Mouse (Mus musculus) heart, embryonic 16.5 days (tissue): Measurements from ENCODE around the gene Vmn1r50. TPM values are rescaled to one million over a fixed set of nuclear protein-coding genes. Genes with fewer than 3 reads are reported as not detected.
"Not testable (repeated sequence)": the region's sequence is repeated elsewhere in the genome, so short reads cannot be mapped to it uniquely, and the experiment has no call there.

ENCODE experiments used
- ATAC-seq: fragments of 200-750 bp; cut with Nextera tagmentation; replicated peaks from 2 replicates; pipeline ENCODE4 v1.8.0; 2017; ENCODE audit warnings: moderate number of reproducible peaks; ENCODE audit not compliant: insufficient read depth, low FRiP score; ENCODE audit errors: extremely low read depth
- H3K27ac ChIP-seq: fragments of 300-500 bp; sonication (generic); 2 replicates; pipeline ENCODE4 v1.5.1; 2014; ENCODE audit warnings: mild to moderate bottlenecking, low read length, control low read depth, moderate library complexity
- H3K27me3 ChIP-seq: fragments of 300-500 bp; sonication (generic); 2 replicates; pipeline ENCODE4 v1.6.1; 2014; ENCODE audit warnings: low read length, mixed read lengths; ENCODE audit not compliant: control insufficient read depth, insufficient read depth
- H3K36me3 ChIP-seq: fragments of 300-500 bp; sonication (generic); 2 replicates; pipeline ENCODE4 v1.6.1; 2014; ENCODE audit not compliant: control insufficient read depth, insufficient read depth
- H3K4me1 ChIP-seq: fragments of 300-500 bp; sonication (generic); 2 replicates; pipeline ENCODE4 v1.6.1; 2014; ENCODE audit warnings: low read length, mixed read lengths; ENCODE audit not compliant: control insufficient read depth, insufficient read depth
- H3K4me2 ChIP-seq: fragments of 300-500 bp; sonication (generic); 2 replicates; pipeline ENCODE4 v1.6.1; 2014; ENCODE audit warnings: low read depth, mild to moderate bottlenecking, control low read depth, low read length
- H3K4me3 ChIP-seq: fragments of 300-500 bp; sonication (generic); 2 replicates; pipeline ENCODE4 v1.5.1; 2014; ENCODE audit warnings: mild to moderate bottlenecking, control low read depth, low read length
- H3K9ac ChIP-seq: fragments of 300-500 bp; sonication (generic); 2 replicates; pipeline ENCODE4 v1.6.1; 2014; ENCODE audit warnings: low read length, control low read depth
- H3K9me3 ChIP-seq: fragments of 300-500 bp; sonication (generic); replicated peaks from 2 replicates; pipeline ENCODE4 v1.6.1; 2016; ENCODE audit warnings: low read length; ENCODE audit not compliant: control insufficient read depth
- WGBS: fragments of 180-500 bp; shearing (Covaris S2); extraction: QIAGEN DNeasy Blood & Tissue Kit; methylation state at CpG from one replicate; pipeline ENCODE4 v1.1.7; 2014; 5-methylcytosine and 5-hydroxymethylcytosine counted together
- polyA plus RNA-seq: library from polyadenylated mRNA; unstranded; fragments of >200 nt; fragmentation: Nextera tagmentation; extraction: Ambion mirVana; gene quantifications from 2 replicates; pipeline ENCODE4 v1.2.1, GENCODE M21; 2015

Gene Vmn1r50
- polyA plus RNA-seq, result not detected in 2 replicates

DNA sequence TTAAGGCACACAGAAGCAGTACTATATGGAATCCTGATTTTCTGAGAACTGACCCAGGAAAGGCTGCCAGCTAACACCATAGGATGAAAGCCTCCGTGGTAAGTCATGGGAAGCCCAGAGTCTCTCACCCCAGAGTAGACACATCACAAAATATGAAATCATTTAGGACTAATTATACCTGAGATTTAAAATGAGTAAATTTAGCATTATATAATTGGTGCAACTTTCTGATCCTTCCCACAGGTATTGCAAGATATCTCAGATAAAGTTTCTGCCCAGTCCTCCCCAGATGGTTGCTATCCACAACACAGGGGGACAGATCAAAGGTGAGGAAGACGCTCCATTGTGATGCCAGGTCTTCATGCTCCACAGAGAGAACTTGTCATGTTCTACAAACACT lies at the start of gene Vmn1r50:
Vmn1r50 (plus strand) TSS at position 301 of the 400 bp plus-strand sequence.
- Histone ChIP-seq H3K27me3 (no peaks in the 10 kb centered on the region), H3K27ac (no peak within 1 kb of the TSS), H3K4me3 (no peak within 1 kb of the TSS), H3K36me3 (no peaks in the 10 kb centered on the region), H3K4me1 (no peaks in the 10 kb centered on the region), H3K4me2 (no peak within 1 kb of the TSS), H3K9me3 (peaks cover 2% of the 10 kb centered on the region; the same call in 1 of the 2 replicates), H3K9ac (no peak within 1 kb of the TSS)
- 46% methylated on average over 2 of the region's 2 CpGs for WGBS
- no peak for ATAC-seq

DNA sequence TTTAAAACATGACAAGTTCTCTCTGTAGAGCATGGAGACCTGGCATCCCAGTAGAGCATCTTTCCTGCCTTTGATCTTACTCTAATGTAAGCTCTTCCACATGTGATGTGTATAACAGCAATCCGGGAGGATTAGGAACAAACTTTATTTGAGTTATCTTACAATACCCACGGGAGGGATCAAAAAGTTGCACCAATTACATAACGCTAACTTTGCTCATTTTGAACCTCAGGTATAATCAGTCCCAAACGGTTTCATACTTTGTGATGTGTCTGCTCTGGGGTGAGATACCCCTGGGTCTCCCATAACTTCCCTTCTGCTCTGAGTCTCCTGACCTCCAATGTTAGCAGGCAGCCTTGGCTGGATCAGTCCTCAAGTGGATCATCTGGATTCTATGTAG lies 22.8 kb upstream of the Vmn1r50 start, which contains the start of gene Vmn1r49:
Vmn1r49 (minus strand) TSS at position 101 of the 400 bp plus-strand sequence.
- Histone ChIP-seq H3K9ac (no peak within 1 kb of the TSS), H3K4me1 (no peaks in the 10 kb centered on the region), H3K27me3 (no peaks in the 10 kb centered on the region), H3K36me3 (no peaks in the 10 kb centered on the region), H3K4me2 (no peak within 1 kb of the TSS), H3K9me3 (0 out of 2 replicates have a peak, but pooled peaks cover 4% of the 10 kb centered on the region), H3K4me3 (no peak within 1 kb of the TSS), H3K27ac (no peak within 1 kb of the TSS)
- WGBS, result 72% methylated on average over 4 of the region's 4 CpGs
- no peak for ATAC-seq

DNA sequence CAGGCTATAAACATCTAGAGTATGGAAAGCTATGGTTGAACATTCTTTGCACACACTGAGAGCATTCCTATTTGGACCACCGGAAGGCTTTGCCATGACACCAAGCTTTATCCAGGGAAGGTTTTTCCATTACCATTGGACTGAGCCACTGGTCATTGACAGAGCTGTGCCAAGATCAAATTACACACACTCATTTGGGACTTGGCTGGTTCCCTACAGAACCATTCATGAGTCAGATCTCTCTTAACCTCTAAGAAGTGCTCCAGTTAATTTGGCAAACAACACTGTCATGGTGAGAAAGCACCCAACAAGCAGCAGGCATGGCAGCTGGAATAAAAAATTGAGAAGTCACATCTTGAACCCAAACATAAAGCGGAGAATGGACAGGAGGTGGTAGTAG lies 664 bp upstream of the Vmn1r50 start:
- Histone ChIP-seq H3K4me2 (no peak overlapping the region), H3K36me3 (no peaks in the 10 kb centered on the region), H3K4me1 (no peaks in the 10 kb centered on the region), H3K27ac (no peak overlapping the region), H3K9me3 (peaks cover 2% of the 10 kb centered on the region; the same call in 1 of the 2 replicates), H3K9ac (no peak overlapping the region), H3K27me3 (no peaks in the 10 kb centered on the region), H3K4me3 (no peak overlapping the region)
- 83% methylated on average over 2 of the region's 2 CpGs for WGBS
- no peak for ATAC-seq

DNA sequence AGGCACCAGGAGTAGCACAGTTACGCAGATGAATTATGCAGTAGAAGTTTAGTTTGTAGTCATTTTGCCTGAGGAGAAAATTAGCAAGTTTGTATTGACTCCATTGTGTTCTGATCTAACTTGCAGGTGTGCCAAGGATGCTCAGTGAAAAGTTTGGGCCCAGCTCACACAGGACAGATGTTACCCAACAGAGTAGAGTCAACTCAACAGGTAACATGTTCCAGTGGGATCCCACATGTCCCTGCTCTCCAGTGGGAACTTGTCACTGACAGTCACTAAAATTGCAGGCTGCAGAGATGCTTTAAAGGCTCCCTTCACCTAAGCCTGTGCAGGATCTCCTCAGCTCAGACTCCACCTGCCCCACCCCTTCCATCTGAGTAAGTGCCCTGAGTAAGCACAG lies 21.1 kb downstream of the Vmn1r50 start, which contains the start of gene Vmn1r51:
Vmn1r51 (plus strand) TSS at position 301 of the 400 bp plus-strand sequence.
- H3K4me2 ChIP-seq, H3K36me3 ChIP-seq, ATAC-seq, H3K4me1 ChIP-seq, H3K27ac ChIP-seq, H3K9me3 ChIP-seq, H3K4me3 ChIP-seq, H3K9ac ChIP-seq, H3K27me3 ChIP-seq: not testable (repeated sequence)
- 89% methylated on average over 1 of the region's 1 CpGs for WGBS

Other genes with a start within 250 kb of the Vmn1r50 start
- gene Vmn1r42, start 225.0 kb upstream of the Vmn1r50 start, polyA plus RNA-seq, result not detected in 2 replicates
- gene Vmn1r43, start 225.0 kb upstream of the Vmn1r50 start, polyA plus RNA-seq, result not detected in 2 replicates
- gene Vmn1r44, start 217.8 kb upstream of the Vmn1r50 start, polyA plus RNA-seq, result not detected in 2 replicates
- gene Vmn1r45, start 160.8 kb upstream of the Vmn1r50 start, polyA plus RNA-seq, result not detected in 2 replicates
- not detected in 2 replicates for gene Vmn1r46, start 132.1 kb upstream of the Vmn1r50 start, polyA plus RNA-seq
- gene Vmn1r47, start 85.3 kb upstream of the Vmn1r50 start, polyA plus RNA-seq, result not detected in 2 replicates
- not detected in 2 replicates for gene Vmn1r48, start 64.6 kb upstream of the Vmn1r50 start, polyA plus RNA-seq
- gene Vmn1r49, start 22.9 kb upstream of the Vmn1r50 start, polyA plus RNA-seq, result not detected in 2 replicates
- gene Vmn1r51, start 21.2 kb downstream of the Vmn1r50 start, polyA plus RNA-seq, result not detected in 2 replicates
- not detected in 2 replicates for gene Vmn1r52, start 73.4 kb downstream of the Vmn1r50 start, polyA plus RNA-seq
- not detected in 2 replicates for gene V1ra8, start 101.4 kb downstream of the Vmn1r50 start, polyA plus RNA-seq
- gene Vmn1r53, start 123.0 kb downstream of the Vmn1r50 start, polyA plus RNA-seq, result not detected in 2 replicates
- not detected in 2 replicates for gene Vmn1r54, start 144.9 kb downstream of the Vmn1r50 start, polyA plus RNA-seq
- not detected in 2 replicates for gene BC048671, start 199.8 kb downstream of the Vmn1r50 start, polyA plus RNA-seq
- not detected in 2 replicates for gene Chst13, start 223.8 kb downstream of the Vmn1r50 start, polyA plus RNA-seq
- 0.11 TPM in 1 of 2 replicates, not detected in the other for gene Uroc1, start 231.9 kb downstream of the Vmn1r50 start, polyA plus RNA-seq